Mouse (Mus musculus) macrophage (primary cell): ENCODE data around the gene Dcaf7. TPM values are rescaled to one million over a fixed set of nuclear protein-coding genes. Genes with fewer than 3 reads are reported as not detected.
A peak's percentile ranks its signal among the peaks of the same experiment; 100 is the strongest.

Experiments
- H3K27ac ChIP-seq: fragments of 350-480 bp; formaldehyde crosslinking; 2 replicates; pipeline ENCODE4 v1.9.0; 2021
- H3K36me3 ChIP-seq: fragments of 350-480 bp; formaldehyde crosslinking; 2 replicates; pipeline ENCODE4 v1.9.0; 2021; ENCODE audit errors: inconsistent target
- H3K4me3 ChIP-seq: fragments of 350-480 bp; formaldehyde crosslinking; 2 replicates; pipeline ENCODE4 v1.9.0; 2021; ENCODE audit errors: inconsistent target
- H3K79me2 ChIP-seq: fragments of 350-480 bp; formaldehyde crosslinking; 2 replicates; pipeline ENCODE4 v1.9.0; 2021; ENCODE audit errors: inconsistent target
- WGBS: methylation state at CpG from one replicate; pipeline ENCODE4 v1.1.7; 2026; ENCODE audit warnings: inconsistent platforms; ENCODE audit not compliant: missing documents; 5-methylcytosine and 5-hydroxymethylcytosine counted together
- polyA plus RNA-seq: library from polyadenylated mRNA; stranded (reverse); fragments of 250-400 nt; gene quantifications from 3 replicates; pipeline ENCODE4 v1.2.4, GENCODE M21; 2018; ENCODE audit warnings: inconsistent platforms

The Dcaf7 gene
- polyA plus RNA-seq, 1 experiment from 2014 or later: 33.8 TPM

GRCm38 (mm10) chr11:106106047-106106587 is 69.4 kb downstream of the Dcaf7 start:
- H3K4me3 ChIP-seq: no peak overlapping the region
- WGBS: 10% methylated on average over 8 of the region's 8 CpGs
- no peaks in the 10 kb centered on the region for H3K36me3 ChIP-seq
- peaks cover 95% of the 10 kb centered on the region for H3K79me2 ChIP-seq
- peak overlapping the region; percentile 47 for H3K27ac ChIP-seq

Other genes starting within 250 kb of the Dcaf7 start
- gene Cyb561, start 83.5 kb upstream of the Dcaf7 start, polyA plus RNA-seq: not detected in 3 replicates
- gene Ace, start 68.9 kb upstream of the Dcaf7 start, polyA plus RNA-seq: 0.20 to 0.36 TPM (median 0.26 TPM) in 3 replicates
- not detected in 3 replicates for gene Ace3, start 42.2 kb upstream of the Dcaf7 start, polyA plus RNA-seq
- gene Kcnh6, start 28.7 kb upstream of the Dcaf7 start, polyA plus RNA-seq: not detected in 3 replicates
- 9.9 to 15.0 TPM (median 13.6 TPM) in 3 replicates for gene Taco1, start 29.2 kb downstream of the Dcaf7 start, polyA plus RNA-seq
- gene Map3k3, start 47.7 kb downstream of the Dcaf7 start, polyA plus RNA-seq: 47.7 to 51.9 TPM (median 49.8 TPM) in 3 replicates
- not detected in 3 replicates for gene Gm10840, start 124.0 kb downstream of the Dcaf7 start, polyA plus RNA-seq
- 74.9 to 122 TPM (median 80.3 TPM) in 3 replicates for gene Limd2, start 124.0 kb downstream of the Dcaf7 start, polyA plus RNA-seq
- gene Strada, start 165.3 kb downstream of the Dcaf7 start, polyA plus RNA-seq: 14.5 to 19.3 TPM (median 18.7 TPM) in 3 replicates
- 46.7 to 77.0 TPM (median 51.2 TPM) in 3 replicates for gene Ccdc47, start 179.5 kb downstream of the Dcaf7 start, polyA plus RNA-seq
- 37.1 to 61.7 TPM (median 46.9 TPM) in 3 replicates for gene Ddx42, start 180.1 kb downstream of the Dcaf7 start, polyA plus RNA-seq
- 20.8 to 53.8 TPM (median 38.8 TPM) in 3 replicates for gene Ftsj3, start 219.2 kb downstream of the Dcaf7 start, polyA plus RNA-seq
- gene Psmc5, start 219.3 kb downstream of the Dcaf7 start, polyA plus RNA-seq: 96.6 to 162 TPM (median 102 TPM) in 3 replicates
- 54.1 to 59.1 TPM (median 55.6 TPM) in 3 replicates for gene Smarcd2, start 236.1 kb downstream of the Dcaf7 start, polyA plus RNA-seq
- gene Tcam1, start 239.8 kb downstream of the Dcaf7 start, polyA plus RNA-seq: 0.10 to 0.28 TPM (median 0.15 TPM) in 3 replicates